Mouse (Mus musculus) myocyte (in vitro differentiated cells): ENCODE results near the gene Unkl.

Experiments used
- CEBPB ChIP-seq: IDR thresholded peaks from 2 replicates; pipeline ENCODE4 v1.6.1; 2011; ENCODE audit warnings: mild to moderate bottlenecking, moderate library complexity; ENCODE audit not compliant: poor library complexity, insufficient read depth, severe bottlenecking
- E2F4 ChIP-seq: IDR thresholded peaks from one replicate; pipeline ENCODE4 v1.6.1; 2011; ENCODE audit warnings: mild to moderate bottlenecking, control low read depth, moderate library complexity; ENCODE audit not compliant: insufficient read depth
- MAX ChIP-seq: IDR thresholded peaks from one replicate; pipeline ENCODE4 v1.6.1; 2011; ENCODE audit warnings: low read depth, mild to moderate bottlenecking, control low read depth
- MYOD1 ChIP-seq, 3 experiments: IDR thresholded peaks; one replicate each; pipeline ENCODE4 v1.6.1; 2011; ENCODE audit warnings: control low read depth in 2 of 3, low read depth in 2 of 3, mild to moderate bottlenecking in 2 of 3, moderate library complexity in 1 of 3; ENCODE audit not compliant: insufficient read length in 2 of 3, control insufficient read depth in 1 of 3
- MYOG ChIP-seq, 3 experiments: IDR thresholded peaks; one replicate each; pipeline ENCODE4 v1.6.1; 2011; ENCODE audit warnings: control low read depth in 2 of 3, low read depth in 2 of 3, mild to moderate bottlenecking in 2 of 3; ENCODE audit not compliant: insufficient read length in 2 of 3, control insufficient read depth in 1 of 3, insufficient read depth in 1 of 3
- POLR2A ChIP-seq: IDR thresholded peaks from one replicate; pipeline ENCODE4 v1.6.1; 2011; ENCODE audit warnings: low read depth, mild to moderate bottlenecking, control low read depth, moderate library complexity; ENCODE audit not compliant: insufficient read length
- POLR2AphosphoS2 ChIP-seq: IDR thresholded peaks from one replicate; pipeline ENCODE4 v1.6.1; 2011; ENCODE audit warnings: low read depth, control low read depth; ENCODE audit not compliant: insufficient read length
- REST ChIP-seq: IDR thresholded peaks from one replicate; pipeline ENCODE4 v1.6.1; 2011; ENCODE audit warnings: mild to moderate bottlenecking, control low read depth, moderate library complexity; ENCODE audit not compliant: insufficient read depth, insufficient read length
- TCF12 ChIP-seq: IDR thresholded peaks from one replicate; pipeline ENCODE4 v1.6.1; 2011; ENCODE audit warnings: mild to moderate bottlenecking, control low read depth; ENCODE audit not compliant: poor library complexity, insufficient read depth, severe bottlenecking
- TCF3 ChIP-seq: IDR thresholded peaks from one replicate; pipeline ENCODE4 v1.6.1; 2011; ENCODE audit warnings: low read depth, control low read depth; ENCODE audit not compliant: insufficient read length
- USF1 ChIP-seq: IDR thresholded peaks from one replicate; pipeline ENCODE4 v1.6.1; 2011; ENCODE audit warnings: low read depth, mild to moderate bottlenecking, control low read depth, moderate library complexity

- TF ChIP-seq POLR2A (no peak), USF1 (no peak), CEBPB (no peak), MYOG (IDR thresholded peaks at IDR 0.05; ENCODE audit: control insufficient read depth in 1 of 3, insufficient read depth in 1 of 3, insufficient read length in 2 of 3, low read depth in 2 of 3) (no peak), MAX (no peak), POLR2AphosphoS2 (no peak), MYOD1 (IDR thresholded peaks at IDR 0.05; ENCODE audit: control insufficient read depth in 1 of 3, insufficient read length in 2 of 3, low read depth in 2 of 3) (no peak), TCF12 (no peak), E2F4 (no peak), REST (no peak), TCF3 (no peak)
Measured at GRCm38 (mm10) chr17:25224586-25225222, 36.5 kb downstream of the Unkl start.
